Mouse (Mus musculus): Measurements from ENCODE around the gene Plekhn1.

DNA sequence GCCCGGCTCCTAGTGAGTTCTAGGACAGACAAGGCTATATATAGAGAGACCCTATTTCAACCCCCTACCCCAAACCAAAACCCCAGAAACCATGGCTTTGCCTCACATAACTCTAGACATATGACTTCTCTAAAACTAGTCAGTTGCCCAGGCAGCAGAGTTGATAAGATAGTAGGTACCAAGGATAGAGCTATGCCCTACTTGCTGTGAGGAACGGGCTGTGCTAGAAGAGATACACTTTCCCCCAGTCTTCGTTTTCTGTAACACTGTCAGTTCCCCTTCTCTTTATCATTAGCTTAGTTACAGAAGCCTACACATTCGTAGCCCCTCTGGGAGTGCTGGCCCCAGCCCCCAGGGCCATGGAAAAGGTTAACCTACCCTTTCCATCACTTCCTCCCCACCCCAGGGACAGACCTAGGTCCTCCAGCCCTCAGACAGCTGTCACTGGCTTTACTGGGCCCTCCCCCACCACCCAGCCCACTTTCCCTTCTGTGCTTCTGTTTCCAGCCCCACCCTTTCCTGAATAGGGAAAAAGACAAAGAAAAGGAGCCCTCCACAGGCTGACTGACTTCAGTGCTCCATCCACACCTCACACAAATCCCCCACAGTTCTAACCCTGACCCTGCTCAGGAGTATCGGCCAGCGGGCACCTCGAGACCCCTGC is 50.2 kb downstream of the Plekhn1 start:
- no peak for TF ChIP-seq ZC3H11A (IDR thresholded peaks at IDR 0.05; ENCODE audit: low read depth, low read length)
- peak; percentile 48; the same call in 1 of the 2 replicates for TF ChIP-seq TBP (IDR thresholded peaks at IDR 0.05; ENCODE audit: low read depth, low read length)
- TF ChIP-seq CHD1 (IDR thresholded peaks at IDR 0.05; ENCODE audit: low read depth, low read length) = no peak
- peak; percentile 25; the same call in 1 of the 2 replicates for TF ChIP-seq MAZ (IDR thresholded peaks at IDR 0.05; ENCODE audit: low read depth, low read length)
- TF ChIP-seq POLR2A (IDR thresholded peaks at IDR 0.05; ENCODE audit: control insufficient read depth in 1 of 2, insufficient read depth in 1 of 2, low read depth in 1 of 2, low read length in 2 of 2, poor library complexity in 1 of 2) = no peak; a peak in 1 of 4 replicates
- peak; percentile 80 to 87 for TF ChIP-seq EP300 (IDR thresholded peaks at IDR 0.05; ENCODE audit: low read depth in 1 of 2, low read length in 2 of 2)
- no peak for TF ChIP-seq CTCF (IDR thresholded peaks at IDR 0.05 in 2 of 3, conservative IDR thresholded peaks at IDR 0.05 in 1 of 3; ENCODE audit: control insufficient read depth in 1 of 3, insufficient read depth in 1 of 3, low read depth in 2 of 3, low read length in 3 of 3, poor library complexity in 1 of 3, severe bottlenecking in 1 of 3)
- no peak for TF ChIP-seq POLR2AphosphoS2 (IDR thresholded peaks at IDR 0.05; ENCODE audit: low read length)
- peak; percentile 75 for TF ChIP-seq ETS1 (IDR thresholded peaks at IDR 0.05; ENCODE audit: low read depth, low read length)
- no peak for TF ChIP-seq MAX (IDR thresholded peaks at IDR 0.05; ENCODE audit: low read length)
- TF ChIP-seq NELFE (IDR thresholded peaks at IDR 0.05; ENCODE audit: low read depth, low read length) = 0 out of 2 replicates have a peak, but pooled peaks have one; percentile 8
- no peak for TF ChIP-seq BHLHE40 (IDR thresholded peaks at IDR 0.05; ENCODE audit: borderline replicate concordance, low read depth, low read length)
- peak; percentile 87 for TF ChIP-seq GATA1 (IDR thresholded peaks at IDR 0.05; ENCODE audit: low read depth, low read length)

Measured in MEL (cell line).